Mouse (Mus musculus) T-cell, adult 2 months (primary cell): ENCODE data around the gene Ssna1.
"Not testable (repeated sequence)": the region's sequence is repeated elsewhere in the genome, so short reads cannot be mapped to it uniquely, and the experiment has no call there.

Experiments used
- DNase-seq: peaks from one replicate; pipeline ENCODE4 v3.0.0; 2022; ENCODE audit warnings: low spot score

Gene Ssna1

DNA sequence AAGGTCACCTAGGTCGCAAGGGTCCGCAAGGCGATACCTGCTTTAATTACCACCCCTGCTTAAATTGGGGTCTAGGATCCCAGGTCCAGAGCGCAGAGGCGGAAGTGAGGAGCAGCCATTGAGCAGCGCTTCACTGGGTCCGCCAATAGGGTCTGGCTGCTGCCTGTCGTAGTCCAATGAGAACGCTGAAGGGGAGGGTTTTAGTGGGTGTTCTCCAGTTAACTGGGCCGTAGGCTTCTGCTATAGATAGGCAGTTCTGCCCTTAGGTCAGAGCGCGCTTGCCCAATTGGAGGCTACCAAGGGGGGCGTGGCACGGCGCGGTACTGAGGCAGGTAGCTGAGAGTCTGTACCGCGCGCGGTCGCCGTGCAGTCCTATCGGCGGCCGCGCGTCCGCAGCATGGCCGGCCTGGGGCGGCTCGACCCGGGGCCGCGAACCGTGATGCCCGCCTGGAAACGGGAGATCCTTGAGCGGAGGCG, 9.9 kb downstream of the Ssna1 start, which contains the start of gene Tprn:
Gene Tprn, plus strand, starts transcription at position 328 of the 477 bp plus-strand sequence.
- DNase-seq, result peak; percentile 93

DNA sequence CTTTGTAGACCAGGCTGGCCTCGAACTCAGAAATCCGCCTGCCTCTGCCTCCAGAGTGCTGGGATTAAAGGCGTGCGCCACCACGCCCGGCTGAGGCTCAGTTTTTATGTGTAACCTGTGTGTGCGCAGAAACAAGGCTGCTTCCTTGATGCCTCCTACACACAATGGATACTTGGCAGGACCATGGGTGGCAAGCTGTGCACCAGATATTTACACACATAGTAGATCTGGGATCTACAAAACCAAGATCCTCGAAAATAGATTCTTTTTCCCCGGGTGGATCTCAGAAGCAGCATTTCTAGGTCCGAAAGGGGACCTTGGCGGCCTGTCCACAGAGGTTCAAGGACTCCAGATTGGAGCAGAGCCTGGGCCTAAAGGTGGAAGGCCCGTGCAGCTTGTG, 10.4 kb downstream of the Ssna1 start:
- no peak for DNase-seq

DNA sequence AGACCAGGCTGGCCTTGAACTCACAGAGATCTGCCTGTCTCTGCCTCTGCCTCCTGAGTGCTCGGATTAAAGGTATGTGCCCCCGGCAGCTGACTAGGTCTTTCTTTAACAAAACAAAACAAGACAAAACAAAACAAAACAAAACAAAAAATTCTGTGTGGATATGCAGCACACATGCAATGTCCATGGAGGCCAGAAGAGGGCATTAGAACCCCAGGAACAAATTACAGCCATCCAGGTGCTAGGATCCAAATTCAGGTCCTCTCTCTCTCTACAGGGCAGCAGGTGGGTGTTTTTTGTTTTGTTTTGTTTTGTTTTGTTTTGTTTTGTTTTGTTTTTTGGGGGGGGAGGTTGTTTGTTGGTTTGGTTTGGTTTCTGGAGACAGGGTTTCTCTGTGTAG, 13.4 kb downstream of the Ssna1 start:
- DNase-seq, result peak; percentile 20

DNA sequence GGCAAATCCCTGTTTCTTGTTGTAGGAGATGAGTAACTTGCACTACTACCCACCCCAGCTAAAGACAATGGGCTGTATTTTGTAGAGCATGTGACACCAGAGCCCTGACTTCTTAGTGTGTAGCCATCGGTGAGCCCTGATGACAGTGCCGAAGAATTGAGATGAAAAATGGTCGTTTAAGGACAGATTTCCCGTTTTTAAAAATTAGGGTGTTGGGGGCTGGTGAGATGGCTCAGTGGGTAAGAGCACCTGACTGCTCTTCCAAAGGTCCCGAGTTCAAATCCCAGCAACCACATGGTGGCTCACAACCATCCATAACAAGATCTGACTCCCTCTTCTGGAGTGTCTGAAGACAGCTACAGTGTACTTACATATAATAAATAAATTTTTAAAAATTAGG, 15.0 kb downstream of the Ssna1 start:
- not testable (repeated sequence) for DNase-seq

DNA sequence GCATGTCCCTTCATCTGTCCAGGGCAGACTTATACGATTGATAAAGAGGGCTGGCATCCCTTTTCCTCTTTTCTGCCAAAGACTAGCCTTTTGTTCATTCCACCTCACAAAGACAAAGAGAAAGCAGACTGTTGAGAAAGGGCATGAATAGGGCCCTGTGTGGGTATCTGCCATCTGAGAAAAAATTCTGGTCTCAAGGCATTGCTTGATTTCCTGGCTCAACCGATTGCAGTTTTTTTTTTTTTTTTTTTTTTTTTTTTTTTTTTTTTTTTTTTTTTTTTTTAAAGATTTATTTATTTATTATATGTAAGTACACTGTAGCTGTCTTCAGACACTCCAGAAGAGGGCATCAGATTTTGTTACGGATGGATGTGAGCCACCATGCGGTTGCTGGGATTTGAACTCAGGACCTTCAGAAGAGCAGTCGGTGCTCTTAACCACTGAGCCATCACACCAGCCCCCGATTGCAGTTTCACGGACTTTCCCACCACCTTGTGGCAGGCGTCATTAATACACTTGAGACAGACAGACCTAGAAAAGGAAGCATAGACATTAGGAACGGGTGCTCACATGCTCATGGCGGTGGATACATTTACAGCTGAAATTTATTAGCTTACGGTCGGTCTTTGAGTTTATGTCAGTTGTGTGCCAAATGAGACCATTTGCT, 15.7 kb downstream of the Ssna1 start:
- DNase-seq, result peak; percentile 73

DNA sequence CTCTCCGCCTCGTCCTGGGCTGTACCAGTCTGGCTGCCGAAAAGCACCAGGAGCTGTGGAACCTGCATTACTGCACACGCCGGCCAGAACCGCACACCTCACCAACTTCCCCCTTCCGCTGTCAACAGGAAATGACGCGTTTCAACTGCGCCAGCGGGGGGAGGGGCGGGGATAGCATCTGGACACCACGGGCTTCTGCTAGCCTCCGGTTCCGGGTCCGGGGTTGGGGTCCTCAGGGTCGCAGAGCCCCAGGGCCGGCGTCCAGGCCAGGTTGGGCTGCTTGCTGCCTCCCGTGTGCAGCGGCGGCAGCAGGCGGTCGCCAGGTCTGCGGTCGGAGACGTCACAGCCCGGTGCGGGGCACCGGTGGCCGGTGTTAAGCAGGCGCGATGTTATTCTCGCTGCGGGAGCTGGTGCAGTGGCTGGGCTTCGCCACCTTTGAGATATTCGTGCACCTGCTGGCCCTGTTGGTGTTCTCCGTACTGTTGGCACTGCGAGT, 16.9 kb downstream of the Ssna1 start, which contains the start of gene Tmem203:
Gene Tmem203, plus strand, starts transcription at position 156 of the 496 bp plus-strand sequence.
- peak; percentile 90 for DNase-seq

DNA sequence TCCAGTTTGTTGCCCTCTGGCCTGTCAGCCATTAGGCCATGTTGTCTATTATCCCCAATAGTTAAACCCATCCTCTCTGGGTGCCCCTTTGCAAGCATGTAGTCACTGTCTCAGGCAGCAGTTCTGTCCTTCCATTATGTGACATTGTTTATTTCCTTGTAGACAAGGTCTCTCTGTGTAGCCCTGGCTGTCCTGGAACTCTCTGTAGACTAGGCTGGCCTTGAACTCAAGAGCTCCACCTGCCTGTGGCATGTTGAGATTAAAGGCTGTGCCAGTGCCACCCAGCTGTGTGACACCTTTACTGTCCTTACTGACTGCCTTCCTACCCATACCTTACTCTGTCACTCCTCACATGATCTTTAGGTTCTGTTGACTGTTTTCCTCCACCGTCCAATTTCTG, 19.9 kb downstream of the Ssna1 start:
- DNase-seq, result peak; percentile 33

DNA sequence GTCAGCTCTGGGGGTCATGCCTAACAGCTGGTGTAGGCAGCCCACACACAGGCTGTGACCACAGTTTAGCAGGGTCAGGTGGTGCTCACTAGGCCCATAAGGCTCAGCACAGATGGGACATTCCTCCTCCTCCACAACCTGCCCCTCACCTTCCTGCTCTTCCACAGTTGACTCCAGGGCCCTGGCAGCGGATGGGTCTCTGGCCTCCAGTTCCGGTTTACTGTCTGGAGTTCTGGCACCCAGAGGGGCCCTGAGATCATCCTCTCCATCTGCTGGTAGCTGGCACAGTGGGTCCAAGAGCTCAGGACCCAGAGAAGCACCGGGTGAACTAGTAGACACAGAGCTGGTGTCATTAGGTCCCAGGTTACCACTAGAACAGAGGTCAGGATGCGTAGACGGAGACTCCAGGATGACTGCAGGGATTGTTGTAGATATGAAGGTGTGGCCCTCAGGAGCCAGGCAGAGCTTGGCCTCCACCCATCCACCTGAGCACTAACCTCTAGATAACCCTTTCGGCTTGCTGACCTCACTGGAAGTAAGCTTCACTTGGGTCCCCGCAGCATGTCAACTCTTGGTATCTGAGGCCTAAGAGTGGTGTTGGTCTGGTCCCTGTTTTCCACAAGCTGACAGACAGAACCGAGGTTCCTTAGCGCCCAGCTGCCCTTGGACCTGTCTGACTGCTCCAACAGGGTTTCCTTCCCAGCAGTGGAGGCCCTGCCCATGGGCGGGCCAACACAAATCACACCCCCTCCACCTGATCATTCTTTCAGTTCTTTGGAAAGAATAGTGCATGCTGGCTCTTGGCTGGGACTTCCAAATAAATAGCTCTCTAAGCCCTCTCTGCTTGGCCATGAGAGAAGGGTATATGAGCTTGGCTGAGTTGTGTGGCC, 25.8 kb downstream of the Ssna1 start, which contains the start of gene AL732309.1:
Gene AL732309.1, minus strand, starts transcription at position 681 of the 890 bp plus-strand sequence.
- DNase-seq, result no peak

DNA sequence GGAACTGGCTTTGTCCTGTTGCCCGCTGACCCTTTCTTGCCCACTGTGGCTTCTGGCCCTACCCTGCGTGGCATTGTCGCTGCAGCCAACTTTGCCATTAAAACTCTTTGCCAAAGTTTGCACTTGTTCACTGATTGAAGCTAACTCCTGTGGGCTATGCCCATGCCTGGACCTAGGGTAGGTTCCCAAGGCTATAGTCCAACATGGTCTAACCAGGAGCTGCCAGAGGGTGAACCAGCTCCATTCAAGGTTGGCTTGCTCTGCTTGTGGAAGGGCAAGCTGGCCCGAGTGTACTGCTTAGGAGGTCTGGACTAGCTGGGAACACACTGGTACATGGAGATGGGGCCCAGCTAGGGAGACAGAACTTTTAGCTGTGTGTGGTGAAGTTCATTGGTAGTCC, 28.1 kb downstream of the Ssna1 start:
- DNase-seq, result no peak

DNA sequence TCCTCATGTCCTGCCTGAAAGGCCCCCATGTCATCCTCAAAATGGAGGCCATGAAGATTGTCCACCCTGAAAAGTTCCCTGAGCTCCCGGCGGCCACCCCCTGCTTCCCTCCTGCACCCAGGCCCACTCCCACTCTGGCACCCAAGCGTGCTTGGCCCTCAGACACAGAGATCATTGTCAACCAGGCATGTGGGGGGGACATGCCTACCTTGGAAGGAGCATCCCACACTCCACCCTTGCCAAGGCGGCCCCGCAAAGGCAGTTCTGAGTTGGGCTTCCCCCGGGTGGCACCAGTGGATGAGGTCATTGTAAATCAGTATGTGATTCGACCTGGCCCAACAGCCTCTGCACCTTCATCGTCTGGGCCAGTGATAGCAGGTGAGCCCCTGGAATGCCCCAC, 28.9 kb downstream of the Ssna1 start:
- DNase-seq, result no peak

DNA sequence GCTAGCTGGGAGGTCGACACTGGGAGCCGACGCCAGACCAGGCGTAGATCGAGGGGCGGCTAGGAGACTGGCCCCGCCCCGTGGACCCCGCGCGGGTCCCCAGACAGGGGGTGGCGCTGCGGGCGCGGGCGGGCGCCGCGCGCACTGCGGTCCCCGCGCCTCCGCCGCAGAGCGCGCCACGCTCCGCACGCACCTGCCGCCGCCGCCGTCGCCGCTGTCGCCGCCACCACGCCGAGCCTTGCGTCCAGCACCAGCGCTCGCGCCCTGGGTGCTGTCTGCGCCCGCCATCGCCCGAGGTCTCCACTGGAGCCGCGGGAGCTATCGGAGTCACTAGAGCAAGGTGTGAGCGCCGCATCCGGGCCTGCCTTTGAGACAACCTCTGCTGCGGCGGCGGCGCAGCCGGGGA, 30.1 kb downstream of the Ssna1 start, which contains the start of the genes Rnf208 and Cysrt1:
Gene Rnf208, plus strand, starts transcription at position 155 of the 406 bp plus-strand sequence.
Gene Cysrt1, minus strand, starts transcription at position 352 of the 406 bp plus-strand sequence.
- peak; percentile 44 for DNase-seq

DNA sequence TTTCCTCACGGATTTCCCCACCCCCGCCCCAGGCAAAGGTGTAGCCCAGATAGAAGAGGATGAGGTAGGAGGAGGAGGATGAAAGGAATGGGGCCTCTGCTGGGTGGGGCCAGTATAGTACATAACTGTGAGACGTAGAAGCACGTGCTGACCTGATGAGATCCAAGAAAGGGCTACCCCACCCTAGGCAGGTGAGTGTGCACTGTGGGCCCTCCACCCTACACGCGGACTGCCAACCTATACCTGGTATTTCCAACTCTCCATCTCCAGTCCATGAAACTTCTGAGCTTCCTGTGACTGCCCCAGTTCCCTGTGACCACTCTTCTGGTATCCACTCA, 30.8 kb downstream of the Ssna1 start:
- DNase-seq, result no peak

DNA sequence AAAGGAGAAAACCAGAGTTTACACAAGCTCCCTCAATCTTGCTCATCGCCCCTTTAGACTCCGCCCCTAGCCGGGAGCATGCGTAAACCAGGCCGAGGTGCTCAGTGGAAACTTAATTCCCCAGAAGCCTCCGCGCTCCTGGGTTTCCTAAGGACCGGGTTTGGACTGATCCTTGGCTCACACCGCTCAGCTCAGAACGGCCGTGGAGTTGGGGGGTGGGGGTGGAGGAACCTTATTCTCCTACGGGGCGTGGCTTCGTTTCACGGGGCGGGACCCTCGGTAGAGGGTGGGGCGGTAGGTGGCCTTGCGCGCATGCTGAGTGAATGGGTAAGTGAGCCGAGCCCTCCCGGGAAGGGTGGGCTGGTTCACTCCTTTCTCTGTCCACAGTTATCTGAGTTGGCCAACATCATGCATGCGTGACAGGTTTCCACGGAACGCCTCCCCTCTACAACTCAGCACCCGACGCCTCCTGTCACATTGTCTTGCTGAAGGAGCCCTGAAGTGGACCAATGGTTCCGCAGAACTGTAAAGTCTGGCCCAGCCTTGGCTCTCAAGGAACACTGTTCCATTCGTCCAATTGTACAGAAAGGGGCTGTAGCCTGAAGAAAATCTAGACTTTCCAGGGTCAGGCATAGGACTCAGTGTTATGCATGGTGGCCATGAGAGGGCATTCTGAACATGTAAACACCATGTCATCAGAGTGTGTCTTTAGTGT, 31.4 kb downstream of the Ssna1 start:
- peak; percentile 52 for DNase-seq

DNA sequence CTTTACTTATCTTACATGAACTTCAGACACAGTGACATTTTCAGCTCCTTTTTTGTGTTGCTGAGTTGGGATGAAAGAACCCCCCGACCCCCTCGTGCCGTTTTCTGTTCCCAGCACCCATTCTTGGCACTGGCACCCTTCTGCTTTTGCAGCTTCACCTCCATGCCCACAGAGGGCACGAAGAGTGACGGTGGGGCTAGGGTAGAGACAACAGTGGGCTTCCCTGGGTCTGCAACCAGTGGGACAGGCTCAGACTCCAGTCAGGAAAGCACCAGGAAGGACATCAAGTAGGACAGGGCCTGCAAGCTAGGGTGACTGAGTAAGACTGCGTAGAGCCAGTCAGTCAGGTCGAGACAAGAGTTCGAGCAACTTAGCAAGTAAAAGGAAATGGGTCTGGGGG, 31.9 kb downstream of the Ssna1 start:
- no peak for DNase-seq

DNA sequence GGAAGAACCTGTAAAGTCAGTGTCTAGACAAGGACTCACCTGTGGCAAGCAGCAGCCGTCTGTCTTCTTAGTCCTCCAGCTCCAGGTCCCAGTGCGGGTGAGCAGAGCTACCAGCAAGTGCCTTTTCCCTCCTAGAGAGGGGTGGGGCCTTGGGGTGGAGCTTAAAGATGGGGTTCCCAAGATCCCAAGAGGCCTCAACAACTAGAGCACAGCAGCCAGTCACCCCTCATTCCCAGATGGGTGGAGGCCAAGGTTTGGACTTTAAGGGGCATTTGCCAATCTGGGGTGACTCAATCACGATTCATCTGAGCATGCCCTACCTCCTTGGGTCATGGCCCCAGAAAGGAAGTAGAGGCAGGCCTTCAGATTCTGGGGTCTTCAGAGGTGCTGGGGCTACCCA, 32.5 kb downstream of the Ssna1 start:
- DNase-seq, result no peak

DNA sequence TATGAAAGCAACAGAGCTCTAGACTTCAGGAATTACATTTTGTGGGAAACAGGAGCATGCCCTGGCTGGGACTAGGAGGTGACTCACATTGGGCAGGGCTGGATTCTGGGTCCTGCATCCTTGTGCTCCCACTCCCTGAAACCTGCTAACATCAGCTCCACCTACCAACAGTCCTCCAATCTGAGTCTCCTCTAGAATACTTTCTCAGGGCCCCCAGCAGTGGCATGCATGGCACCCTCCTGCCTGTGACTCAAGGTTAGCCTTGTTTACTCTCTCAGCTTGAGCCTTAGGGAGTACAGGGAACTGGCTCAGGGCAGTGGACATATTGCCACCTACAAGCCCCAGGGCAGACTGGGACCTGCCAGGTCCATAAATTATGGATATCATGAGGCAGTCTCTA, 34.1 kb downstream of the Ssna1 start:
- DNase-seq, result no peak

DNA sequence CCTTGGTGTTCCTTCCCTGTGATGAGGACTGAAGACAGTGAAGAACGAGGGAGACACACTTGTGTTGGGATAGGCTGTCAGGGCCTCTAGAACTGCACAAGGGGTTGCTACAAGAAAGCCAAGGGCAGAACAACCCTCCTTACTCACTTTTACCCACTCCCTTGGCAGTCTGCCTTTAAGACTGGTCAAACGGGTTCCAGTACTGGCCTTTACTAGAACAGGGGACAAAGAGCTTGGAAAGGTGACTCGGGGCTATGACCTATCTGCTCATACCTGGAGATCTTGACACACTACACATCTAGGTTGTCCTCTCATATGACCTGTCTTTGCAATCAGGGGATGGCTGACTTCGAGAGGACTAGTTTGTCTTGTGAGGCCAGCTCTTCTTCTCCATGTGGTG, 34.7 kb downstream of the Ssna1 start:
- no peak for DNase-seq

DNA sequence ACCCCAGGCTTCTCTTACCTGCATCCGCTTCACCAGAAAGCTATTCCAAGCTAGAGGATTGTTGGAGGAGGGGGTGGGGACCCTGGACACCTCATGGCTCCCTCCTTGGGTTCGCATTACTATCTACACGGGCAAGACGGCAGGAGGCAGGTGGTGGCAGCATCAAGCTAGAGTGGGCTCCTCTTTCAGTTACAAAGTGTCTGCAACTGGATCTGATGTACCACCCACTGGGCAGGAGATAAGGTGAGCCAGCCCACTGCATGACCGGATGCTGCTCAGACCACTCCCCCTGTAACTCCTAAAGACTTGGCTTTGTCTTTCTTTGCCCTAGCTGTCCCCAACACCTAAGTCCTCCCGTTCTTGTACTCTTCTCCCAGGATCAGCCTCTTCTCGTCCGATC, 35.6 kb downstream of the Ssna1 start, which contains the start of gene Rnf224:
Gene Rnf224, minus strand, starts transcription at position 174 of the 400 bp plus-strand sequence.
- no peak for DNase-seq

DNA sequence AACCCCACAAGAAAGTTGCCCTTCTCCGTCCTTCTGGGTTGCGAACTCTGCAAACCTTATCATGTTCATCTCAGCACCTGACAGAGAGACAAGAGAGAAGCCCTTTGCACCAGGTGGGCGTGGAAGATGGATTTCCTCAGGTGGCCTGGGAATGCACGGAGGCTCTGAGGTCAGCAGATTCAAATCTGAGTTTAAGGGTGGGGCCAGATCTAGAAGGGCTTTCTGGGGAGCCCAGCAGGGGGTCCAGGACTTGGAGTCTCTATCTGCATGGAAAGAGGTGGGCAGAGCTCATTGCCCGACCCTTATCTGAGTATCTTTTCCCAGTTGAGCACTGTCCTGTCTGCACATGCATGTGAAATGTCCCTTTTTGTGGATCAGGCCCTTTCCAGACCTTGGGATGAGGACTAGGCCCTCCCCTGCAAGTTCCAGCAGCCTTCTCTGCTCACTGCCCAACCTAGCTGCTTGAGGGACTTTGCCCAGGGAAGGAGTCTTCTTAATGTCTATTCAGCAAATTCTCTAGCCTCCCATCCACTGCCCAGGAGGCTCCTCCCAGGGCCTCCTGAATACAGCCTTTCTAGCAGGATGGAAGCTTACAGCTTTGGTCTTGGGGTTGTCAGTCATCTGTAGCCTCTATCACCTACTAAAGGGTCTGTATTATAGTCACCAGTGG, 37.6 kb downstream of the Ssna1 start:
- no peak for DNase-seq

DNA sequence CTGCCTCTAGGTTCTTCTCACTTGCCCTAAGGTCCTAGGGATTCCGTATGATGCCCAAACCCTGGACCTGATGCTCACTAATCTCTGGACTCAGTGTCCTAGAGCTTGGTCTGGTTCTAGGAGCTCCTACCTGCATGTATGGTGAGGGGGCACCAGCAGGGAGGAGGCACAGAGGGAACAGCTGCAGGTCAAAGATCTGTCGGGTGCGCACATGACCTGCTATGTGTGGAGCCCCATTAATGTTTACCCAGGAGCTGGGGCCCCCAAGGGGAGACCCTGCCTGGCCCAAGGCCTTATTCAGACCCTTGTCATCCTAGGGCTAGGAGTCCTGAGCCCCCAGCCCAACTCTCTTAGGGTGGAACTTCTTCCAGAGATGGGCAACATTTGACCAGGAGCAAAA, 38.2 kb downstream of the Ssna1 start, which contains the start of gene Slc34a3:
Gene Slc34a3, minus strand, starts transcription at position 315 of the 400 bp plus-strand sequence.
- DNase-seq, result no peak

DNA sequence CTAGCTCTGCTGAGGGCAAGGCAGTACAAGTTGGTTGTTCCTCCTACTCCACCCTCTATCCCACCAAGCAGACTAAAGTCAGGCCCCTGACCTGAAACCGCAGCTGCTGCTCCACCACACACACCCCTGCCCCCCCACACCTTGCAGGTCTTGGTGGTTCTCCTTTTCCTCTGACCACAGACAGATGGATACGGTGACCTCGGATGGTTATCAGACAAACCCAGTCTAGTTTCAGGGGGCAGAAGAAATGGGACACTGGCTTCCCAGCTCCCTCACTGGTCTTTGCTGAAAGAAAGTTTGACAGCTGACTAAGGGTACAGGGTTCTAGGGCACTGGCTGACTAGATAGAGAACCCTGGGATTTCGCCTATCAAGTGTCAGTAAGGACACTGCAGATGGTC, 38.8 kb downstream of the Ssna1 start:
- no peak for DNase-seq
